Mouse (Mus musculus) CH12.LX (cell line): ENCODE measurements around the gene Tyk2.

Source experiments
- CHD2 ChIP-seq: IDR thresholded peaks from 2 replicates; pipeline ENCODE4 v1.6.1; 2011; ENCODE audit warnings: low read length, improper control_type of control experiment
- CTCF ChIP-seq, 2 experiments: IDR thresholded peaks in 1 of 2; conservative IDR thresholded peaks in 1 of 2; 2 replicates each; pipeline ENCODE4 v1.5.1; 2011 to 2012; ENCODE audit warnings: low read depth in 2 of 2, low read length in 2 of 2, improper control_type of control experiment in 1 of 2, inconsistent platforms in 1 of 2, mild to moderate bottlenecking in 1 of 2, moderate library complexity in 1 of 2
- POLR2A ChIP-seq: IDR thresholded peaks from 2 replicates; pipeline ENCODE4 v1.6.1; 2011; ENCODE audit warnings: low read depth, mild to moderate bottlenecking, improper control_type of control experiment, low read length

DNA sequence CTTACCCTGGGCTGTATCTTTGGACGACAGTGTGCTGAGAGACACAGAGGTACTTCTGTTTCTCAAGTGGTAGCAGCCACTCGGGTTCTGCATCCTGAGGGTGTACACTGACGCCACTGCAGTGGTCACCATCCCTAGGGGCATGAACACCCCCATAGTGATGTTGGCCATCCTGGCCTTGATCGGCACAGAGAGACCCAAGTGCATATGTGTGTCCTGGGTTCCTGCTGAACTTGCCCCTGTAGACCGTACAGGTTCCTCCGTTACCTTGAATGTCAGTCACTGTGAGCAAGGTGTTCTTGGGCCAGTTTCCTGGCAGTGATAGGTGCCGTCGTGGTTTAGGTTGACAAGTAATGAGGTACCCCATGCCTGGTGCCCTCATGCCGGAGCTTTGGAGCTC is 37.6 kb downstream of the Tyk2 start:
- TF ChIP-seq CHD2 (no peak), CTCF (conservative IDR thresholded peaks at IDR 0.05 in 1 of 2, IDR thresholded peaks at IDR 0.05 in 1 of 2; ENCODE audit: low read depth in 2 of 2, low read length in 2 of 2) (no peak), POLR2A (no peak)
